Mouse (Mus musculus) embryonic facial prominence, embryonic 11.5 days (tissue): ENCODE data around the gene Pbx2. TPM values are rescaled to one million over a fixed set of nuclear protein-coding genes. Genes with fewer than 3 reads are reported as not detected.
A peak's percentile ranks its signal among the peaks of the same experiment; 100 is the strongest.

ENCODE experiments used
- ATAC-seq: fragments of 200-750 bp; cut with Nextera tagmentation; replicated peaks from 2 replicates; pipeline ENCODE4 v1.8.0; 2017; ENCODE audit warnings: low read depth; ENCODE audit not compliant: insufficient number of reproducible peaks, low FRiP score, low TSS enrichment
- DNase-seq: peaks from one replicate; pipeline ENCODE4 v3.0.0-alpha.2; 2015; ENCODE audit warnings: low spot score
- H3K27ac ChIP-seq: fragments of 300-500 bp; sonication (generic); replicated peaks from 2 replicates; pipeline ENCODE4 v1.5.1; 2014; ENCODE audit warnings: mild to moderate bottlenecking, low read depth, low read length, control low read depth
- H3K27me3 ChIP-seq: fragments of 300-500 bp; sonication (generic); 2 replicates; pipeline ENCODE4 v1.6.1; 2014; ENCODE audit warnings: mild to moderate bottlenecking, low read length, moderate library complexity, mixed read lengths; ENCODE audit not compliant: control insufficient read depth, insufficient read depth
- H3K36me3 ChIP-seq: fragments of 300-500 bp; sonication (generic); replicated peaks from 2 replicates; pipeline ENCODE4 v1.6.1; 2014; ENCODE audit warnings: low read depth, mild to moderate bottlenecking, low read length, moderate library complexity, mixed read lengths; ENCODE audit not compliant: control insufficient read depth, insufficient read depth
- H3K4me1 ChIP-seq: fragments of 300-500 bp; sonication (generic); 2 replicates; pipeline ENCODE4 v1.6.1; 2014; ENCODE audit warnings: low read length, mixed read lengths; ENCODE audit not compliant: control insufficient read depth, insufficient read depth
- H3K4me2 ChIP-seq: fragments of 300-500 bp; sonication (generic); 2 replicates; pipeline ENCODE4 v1.6.1; 2014; ENCODE audit warnings: low read depth, mild to moderate bottlenecking, control low read depth, low read length, moderate library complexity
- H3K4me3 ChIP-seq: fragments of 300-500 bp; sonication (generic); 2 replicates; pipeline ENCODE4 v1.5.1; 2014; ENCODE audit warnings: low read depth, low read length, control low read depth
- H3K9ac ChIP-seq: fragments of 300-500 bp; sonication (generic); replicated peaks from 2 replicates; pipeline ENCODE4 v1.6.1; 2014; ENCODE audit warnings: mild to moderate bottlenecking, control low read depth, low read length
- H3K9me3 ChIP-seq: fragments of 300-500 bp; sonication (generic); replicated peaks from 2 replicates; pipeline ENCODE4 v1.6.1; 2016; ENCODE audit warnings: mild to moderate bottlenecking, low read length, inconsistent platforms, mixed read lengths; ENCODE audit not compliant: control insufficient read depth
- WGBS: fragments of 180-500 bp; shearing (Covaris S2); extraction: QIAGEN DNeasy Blood & Tissue Kit; methylation state at CpG from one replicate; pipeline ENCODE4 v1.1.7; 2014; 5-methylcytosine and 5-hydroxymethylcytosine counted together
- polyA plus RNA-seq: library from polyadenylated mRNA; unstranded; fragments of >200 nt; fragmentation: Nextera tagmentation; extraction: Ambion mirVana; gene quantifications from 2 replicates; pipeline ENCODE4 v1.2.1, GENCODE M21; 2014

Pbx2 gene
- polyA plus RNA-seq, 1 experiment from 2014 or later: 21.2 TPM

- WGBS: 77% methylated on average over 11 of the region's 11 CpGs
- no peak overlapping the region for H3K4me2 ChIP-seq
Observed at GRCm38 (mm10) chr17:34557411-34557810, 33.7 kb upstream of the Pbx2 start.

GRCm38 (mm10) chr17:34559116-34559515 is 31.9 kb upstream of the Pbx2 start:
- Histone ChIP-seq H3K27me3 (no peaks in the 10 kb centered on the region), H3K4me2 (no peak overlapping the region), H3K4me3 (no peak overlapping the region), H3K4me1 (no peaks in the 10 kb centered on the region), H3K9ac (no peak overlapping the region), H3K36me3 (no peaks in the 10 kb centered on the region), H3K9me3 (no peaks in the 10 kb centered on the region), H3K27ac (no peak overlapping the region)
- DNase-seq (no peak), ATAC-seq (no peak)
- 88% methylated on average over 7 of the region's 7 CpGs for WGBS

More at GRCm38 (mm10) chr17:34557411-34557810, 33.7 kb upstream of the Pbx2 start:
- H3K9ac ChIP-seq: no peak overlapping the region
- DNase-seq (no peak), ATAC-seq (no peak)
- H3K9me3 ChIP-seq: no peaks in the 10 kb centered on the region
- H3K27me3 ChIP-seq: no peaks in the 10 kb centered on the region
- no peak overlapping the region for H3K4me3 ChIP-seq
- H3K4me1 ChIP-seq: no peaks in the 10 kb centered on the region
- H3K36me3 ChIP-seq: no peaks in the 10 kb centered on the region
- no peak overlapping the region for H3K27ac ChIP-seq

GRCm38 (mm10) chr17:34559895-34560294 is 31.2 kb upstream of the Pbx2 start:
- Histone ChIP-seq H3K9me3 (no peaks in the 10 kb centered on the region), H3K27me3 (no peaks in the 10 kb centered on the region), H3K4me1 (no peaks in the 10 kb centered on the region; the same call in 1 of the 2 replicates), H3K4me2 (no peak overlapping the region), H3K9ac (no peak overlapping the region), H3K4me3 (no peak overlapping the region), H3K27ac (no peak overlapping the region), H3K36me3 (no peaks in the 10 kb centered on the region)
- DNase-seq: no peak
- WGBS: 32% methylated on average over 15 of the region's 15 CpGs
- ATAC-seq: no peak

GRCm38 (mm10) chr17:34560438-34560837 is 30.6 kb upstream of the Pbx2 start:
- 85% methylated on average over 6 of the region's 6 CpGs for WGBS
- no peaks in the 10 kb centered on the region for H3K27me3 ChIP-seq
- H3K4me1 ChIP-seq: no peaks in the 10 kb centered on the region; the same call in 1 of the 2 replicates
- H3K4me3 ChIP-seq: no peak overlapping the region
- H3K36me3 ChIP-seq: no peaks in the 10 kb centered on the region
- H3K9ac ChIP-seq: no peak overlapping the region
- no peak for ATAC-seq
- no peak overlapping the region for H3K27ac ChIP-seq
- no peak for DNase-seq
- no peaks in the 10 kb centered on the region for H3K9me3 ChIP-seq
- no peak overlapping the region for H3K4me2 ChIP-seq

- H3K27ac ChIP-seq: no peak overlapping the region
- no peaks in the 10 kb centered on the region; the same call in 1 of the 2 replicates for H3K4me1 ChIP-seq
- H3K4me2 ChIP-seq: no peak overlapping the region
- DNase-seq (no peak), ATAC-seq (no peak)
- H3K9ac ChIP-seq: no peak overlapping the region
- no peaks in the 10 kb centered on the region for H3K9me3 ChIP-seq
- no peaks in the 10 kb centered on the region for H3K36me3 ChIP-seq
- 29% methylated on average over 7 of the region's 8 CpGs for WGBS
- H3K27me3 ChIP-seq: no peaks in the 10 kb centered on the region
- no peak overlapping the region for H3K4me3 ChIP-seq
Observed at GRCm38 (mm10) chr17:34561200-34561599, 29.9 kb upstream of the Pbx2 start.

GRCm38 (mm10) chr17:34562595-34562994 is 28.5 kb upstream of the Pbx2 start:
- 71% methylated on average over 3 of the region's 3 CpGs for WGBS
- Histone ChIP-seq H3K36me3 (no peaks in the 10 kb centered on the region), H3K4me2 (no peak overlapping the region), H3K4me1 (no peaks in the 10 kb centered on the region; the same call in 1 of the 2 replicates), H3K9ac (no peak overlapping the region), H3K27ac (no peak overlapping the region), H3K27me3 (no peaks in the 10 kb centered on the region), H3K9me3 (no peaks in the 10 kb centered on the region), H3K4me3 (no peak overlapping the region)
- DNase-seq (no peak), ATAC-seq (no peak)

- Histone ChIP-seq H3K27me3 (no peaks in the 10 kb centered on the region), H3K36me3 (no peaks in the 10 kb centered on the region), H3K9ac (no peak overlapping the region), H3K4me1 (no peaks in the 10 kb centered on the region; the same call in 1 of the 2 replicates), H3K4me3 (no peak overlapping the region), H3K9me3 (no peaks in the 10 kb centered on the region), H3K27ac (no peak overlapping the region), H3K4me2 (no peak overlapping the region)
- no peak for ATAC-seq
- no peak for DNase-seq
- 74% methylated on average over 11 of the region's 11 CpGs for WGBS
Observed at GRCm38 (mm10) chr17:34563354-34563753, 27.7 kb upstream of the Pbx2 start.

GRCm38 (mm10) chr17:34564003-34564421 is 27.1 kb upstream of the Pbx2 start, which contains the start of gene Notch4:
TSS of gene Notch4 (plus strand) at chr17:34564268.
- no peaks in the 10 kb centered on the region for H3K27me3 ChIP-seq
- no peak for ATAC-seq
- no peak for DNase-seq
- WGBS: 18% methylated on average over 6 of the region's 6 CpGs
- no peaks in the 10 kb centered on the region for H3K9me3 ChIP-seq
- peak within 1 kb of the TSS; percentile 47; the same call in 1 of the 2 replicates for H3K27ac ChIP-seq
- no peak within 1 kb of the TSS for H3K4me3 ChIP-seq
- no peaks in the 10 kb centered on the region; the same call in 1 of the 2 replicates for H3K4me1 ChIP-seq
- no peak within 1 kb of the TSS for H3K4me2 ChIP-seq
- no peak within 1 kb of the TSS for H3K9ac ChIP-seq
- no peaks in the 10 kb centered on the region for H3K36me3 ChIP-seq
